Mouse (Mus musculus) naive thymus-derived CD4-positive, alpha-beta T cell, adult 2 months (primary cell): ENCODE data around the gene Gjd3.

Source experiments
- DNase-seq: peaks from one replicate; pipeline ENCODE4 v3.0.0-alpha.2; 2011; ENCODE audit warnings: low read depth

Gene Gjd3

GRCm38 (mm10) chr11:98981289-98981996 lies 1.4 kb downstream of the Gjd3 start:
- DNase-seq, result peak; percentile 41

GRCm38 (mm10) chr11:98979356-98979755 lies 3.5 kb downstream of the Gjd3 start:
- DNase-seq, result no peak

DNA sequence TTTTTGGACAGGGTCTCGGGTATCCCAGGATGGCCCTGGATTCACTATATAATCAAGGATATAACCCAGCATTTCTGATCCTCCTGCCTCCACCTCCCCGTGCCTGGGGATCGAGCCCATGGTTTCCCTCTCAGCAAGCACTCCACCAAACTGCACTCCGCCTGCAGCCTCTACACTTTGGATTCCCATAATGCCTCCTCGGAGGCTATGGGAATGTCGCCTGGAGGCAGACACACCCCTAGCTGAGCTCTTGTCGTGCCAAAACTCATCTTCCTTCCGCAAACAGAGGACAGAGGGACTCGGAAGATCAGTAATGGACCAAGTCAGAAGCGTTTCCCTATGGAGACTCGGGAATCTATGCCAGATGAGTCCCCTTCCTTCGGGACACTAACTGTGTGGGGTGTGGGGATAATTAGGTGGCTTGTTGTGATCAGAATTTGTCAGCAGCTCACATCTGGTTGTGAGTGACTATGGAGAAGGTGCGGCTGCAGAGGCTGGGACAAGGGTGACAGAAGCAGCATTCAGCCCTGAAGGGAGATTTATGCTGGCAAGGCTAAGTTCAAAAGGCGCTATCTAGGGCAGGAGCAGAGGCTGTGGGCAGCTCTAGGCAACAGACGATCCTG lies 4.2 kb downstream of the Gjd3 start:
- DNase-seq, result no peak

DNA sequence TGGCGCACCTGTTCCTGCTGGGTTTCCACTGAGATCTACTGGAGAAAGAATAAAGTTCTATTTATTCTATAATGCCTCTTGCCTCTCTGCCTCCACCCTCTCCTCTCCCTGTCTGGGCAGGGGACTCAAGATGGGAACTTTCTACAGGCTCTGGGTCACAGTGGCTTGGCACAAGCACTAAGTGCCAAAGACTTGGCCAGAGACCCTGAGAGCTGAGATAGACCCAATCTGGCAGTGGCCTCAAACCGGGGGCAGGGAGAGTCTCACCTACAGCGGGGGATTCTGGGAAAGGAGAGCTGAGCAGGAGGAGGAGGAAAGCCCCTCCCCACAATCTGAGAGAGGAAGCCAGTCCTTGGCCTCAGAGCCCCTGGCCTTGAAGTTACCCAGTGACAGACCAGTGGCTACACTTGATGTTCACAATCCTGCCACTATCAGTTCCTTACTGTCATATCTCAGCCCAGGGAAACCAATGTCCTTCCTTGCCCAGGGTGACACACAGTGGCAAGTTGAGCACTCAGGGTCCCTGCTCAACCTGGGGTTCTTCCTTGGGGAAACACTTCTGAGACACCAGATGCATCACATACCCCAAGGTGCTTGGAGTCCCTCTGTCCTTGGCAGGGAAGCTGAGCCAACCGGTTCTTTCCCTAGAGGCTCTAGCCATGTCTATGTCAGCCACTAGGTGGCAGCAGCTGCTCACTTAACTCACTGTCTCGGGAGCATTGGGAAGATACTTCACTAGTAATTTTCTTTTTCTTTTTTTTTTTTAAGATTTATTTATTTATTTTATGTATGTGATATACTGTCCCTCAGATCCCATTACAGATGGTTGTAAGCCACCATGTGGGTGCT lies 7.7 kb downstream of the Gjd3 start:
- peak; percentile 87 for DNase-seq

GRCm38 (mm10) chr11:98974213-98974612 lies 8.6 kb downstream of the Gjd3 start:
- DNase-seq, result no peak

- peak; percentile 20 for DNase-seq
These were observed 9.2 kb downstream of the Gjd3 start for GRCm38 (mm10) chr11:98973584-98973983.

GRCm38 (mm10) chr11:98972801-98973360 lies 9.9 kb downstream of the Gjd3 start:
- DNase-seq, result peak; percentile 25

DNA sequence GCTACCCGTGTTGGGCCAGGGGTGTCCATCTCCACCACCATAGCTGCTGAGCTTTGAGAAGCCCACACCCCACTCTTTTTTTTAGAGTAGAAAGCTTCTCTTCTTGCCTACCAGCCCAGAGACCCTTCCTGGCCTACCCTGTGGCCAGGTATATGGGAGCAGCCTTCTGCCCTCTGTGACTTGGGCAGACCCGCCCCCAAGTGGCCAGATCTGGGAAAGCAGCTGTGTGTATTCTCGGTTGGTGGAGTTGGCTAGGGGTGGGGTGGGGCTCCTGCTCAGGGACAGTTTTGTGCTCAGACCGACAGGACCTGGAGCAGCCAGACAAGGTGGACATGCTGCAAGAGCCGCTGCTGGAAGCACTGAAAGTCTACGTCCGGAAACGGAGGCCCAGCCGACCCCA lies 10.6 kb downstream of the Gjd3 start:
- peak; percentile 89 for DNase-seq

GRCm38 (mm10) chr11:98971316-98972031 lies 11.3 kb downstream of the Gjd3 start:
- peak; percentile 29 for DNase-seq

DNA sequence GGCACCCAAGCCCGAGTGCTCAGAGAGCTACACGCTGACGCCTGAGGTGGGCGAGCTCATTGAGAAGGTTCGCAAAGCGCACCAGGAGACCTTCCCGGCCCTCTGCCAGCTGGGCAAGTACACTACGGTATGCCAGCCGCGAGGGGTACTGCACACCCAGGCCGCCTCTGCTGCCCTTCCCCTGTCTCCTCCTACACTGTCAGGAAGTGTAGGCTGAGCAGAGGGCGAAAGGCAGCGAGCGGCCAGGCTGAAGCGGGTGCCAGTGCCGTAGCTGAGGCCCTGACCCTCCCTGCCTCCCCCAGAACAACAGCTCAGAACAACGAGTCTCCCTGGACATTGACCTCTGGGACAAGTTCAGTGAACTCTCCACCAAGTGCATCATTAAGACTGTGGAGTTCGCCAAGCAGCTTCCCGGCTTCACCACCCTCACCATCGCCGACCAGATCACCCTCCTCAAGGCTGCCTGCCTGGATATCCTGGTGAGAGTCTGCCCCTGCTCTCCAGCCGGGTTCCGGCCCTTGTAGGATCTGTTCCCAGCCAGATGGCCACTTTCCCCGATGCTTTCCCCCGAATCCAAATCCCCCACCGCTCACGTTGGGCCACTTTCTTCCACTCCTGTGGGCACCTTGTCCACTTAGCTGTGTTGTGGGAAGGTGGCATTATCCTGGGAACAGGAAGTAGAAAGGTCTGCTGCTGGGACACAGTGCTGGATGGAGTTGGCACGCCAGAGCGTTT lies 12.5 kb downstream of the Gjd3 start:
- DNase-seq, result peak; percentile 16

GRCm38 (mm10) chr11:98969496-98969927 lies 13.3 kb downstream of the Gjd3 start:
- peak; percentile 26 for DNase-seq

- peak; percentile 58 for DNase-seq
These were observed 13.9 kb downstream of the Gjd3 start for GRCm38 (mm10) chr11:98968716-98969495.

- peak; percentile 23 for DNase-seq
These were observed 14.7 kb downstream of the Gjd3 start for GRCm38 (mm10) chr11:98968079-98968478.

DNA sequence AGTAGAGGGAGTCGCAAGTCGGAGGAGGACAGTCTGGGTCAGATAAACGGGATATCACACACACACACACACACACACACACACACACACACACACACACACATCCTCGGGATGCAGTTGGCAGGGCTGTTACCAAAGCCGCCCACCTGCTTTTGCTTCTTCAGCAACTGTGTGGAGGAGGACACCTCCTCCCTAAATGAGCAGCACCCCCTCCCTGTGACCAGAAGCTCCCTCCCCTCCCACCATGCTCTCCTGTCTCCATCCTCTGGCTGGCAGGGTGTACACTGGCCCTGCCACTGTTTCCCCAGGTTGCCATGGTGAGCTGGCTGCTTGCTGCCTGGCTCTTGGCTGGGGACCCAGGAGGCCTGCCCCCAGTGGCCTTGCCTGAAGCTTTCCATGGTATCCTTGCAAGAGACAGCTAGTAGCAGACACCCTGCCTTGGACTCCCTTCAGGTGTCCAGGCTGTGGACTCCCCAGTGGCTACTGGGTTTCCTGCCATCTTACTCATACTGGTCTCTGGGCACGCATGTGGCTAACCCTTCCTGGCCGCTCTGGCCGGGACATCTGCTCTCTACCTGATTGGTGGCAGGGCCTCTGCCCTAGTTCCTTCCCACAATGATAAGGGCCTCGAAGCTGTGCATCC lies 16.2 kb downstream of the Gjd3 start:
- peak; percentile 27 for DNase-seq

- DNase-seq, result no peak
These were observed 17.3 kb downstream of the Gjd3 start for GRCm38 (mm10) chr11:98965416-98966077.

GRCm38 (mm10) chr11:98964616-98965415 lies 18.0 kb downstream of the Gjd3 start:
- peak; percentile 28 for DNase-seq

- no peak for DNase-seq
These were observed 18.6 kb downstream of the Gjd3 start for GRCm38 (mm10) chr11:98964201-98964615.
